Mouse (Mus musculus): ENCODE measurements at regions not wholly inside any gene's neighbourhood (a gene's known extent, or its start where the extent isn't known, plus 50 kb on each side); places are given as distances from the start of the nearest gene placed in this dataset.

- DNase-seq: no peak
Measured at GRCm38 (mm10) chr8:107719656-107720055, 131.4 kb upstream of the Psmd7 start.

GRCm38 (mm10) chr8:107726716-107727115 lies 138.5 kb upstream of the Psmd7 start:
- DNase-seq: no peak

GRCm38 (mm10) chr8:107727276-107727675 lies 139.0 kb upstream of the Psmd7 start:
- no peak for DNase-seq

- no peak for DNase-seq
Measured at GRCm38 (mm10) chr8:107739091-107739490, 150.8 kb upstream of the Psmd7 start.

- no peak for DNase-seq
Measured at GRCm38 (mm10) chr8:107757083-107757482, 168.8 kb upstream of the Psmd7 start.

- no peak for DNase-seq
Measured at GRCm38 (mm10) chr8:107758637-107759036, 170.4 kb upstream of the Psmd7 start.

- no peak for DNase-seq
Measured at GRCm38 (mm10) chr8:107776906-107777305, 165.5 kb upstream of the Zfhx3 start.

GRCm38 (mm10) chr8:107785771-107786170 lies 156.7 kb upstream of the Zfhx3 start:
- DNase-seq: no peak

GRCm38 (mm10) chr8:107792286-107792685 lies 150.2 kb upstream of the Zfhx3 start:
- DNase-seq: no peak

GRCm38 (mm10) chr8:107814931-107815330 lies 127.5 kb upstream of the Zfhx3 start:
- no peak for DNase-seq

GRCm38 (mm10) chr8:107815775-107816174 lies 126.7 kb upstream of the Zfhx3 start:
- DNase-seq: no peak

GRCm38 (mm10) chr8:107817796-107818195 lies 124.6 kb upstream of the Zfhx3 start:
- no peak for DNase-seq

- DNase-seq: no peak
Measured at GRCm38 (mm10) chr8:107820174-107820760, 122.2 kb upstream of the Zfhx3 start.

GRCm38 (mm10) chr8:107821522-107821921 lies 120.9 kb upstream of the Zfhx3 start:
- no peak for DNase-seq

GRCm38 (mm10) chr8:107824096-107824495 lies 118.3 kb upstream of the Zfhx3 start:
- no peak for DNase-seq

- no peak for DNase-seq
Measured at GRCm38 (mm10) chr8:107824640-107825039, 117.8 kb upstream of the Zfhx3 start.

GRCm38 (mm10) chr8:107827500-107828125 lies 114.8 kb upstream of the Zfhx3 start:
- no peak for DNase-seq

- no peak for DNase-seq
Measured at GRCm38 (mm10) chr8:107828541-107828940, 113.9 kb upstream of the Zfhx3 start.

- DNase-seq: no peak
Measured at GRCm38 (mm10) chr8:107833481-107833880, 109.0 kb upstream of the Zfhx3 start.

- no peak for DNase-seq
Measured at GRCm38 (mm10) chr8:107846141-107846540, 96.3 kb upstream of the Zfhx3 start.

- DNase-seq: no peak
Measured at GRCm38 (mm10) chr8:107851236-107852043, 91.0 kb upstream of the Zfhx3 start.

- no peak for DNase-seq
Measured at GRCm38 (mm10) chr8:107859770-107860169, 82.7 kb upstream of the Zfhx3 start.

- DNase-seq: no peak
Measured at GRCm38 (mm10) chr8:107860251-107860650, 82.2 kb upstream of the Zfhx3 start.
